Mouse (Mus musculus) heart, adult 2 months (tissue): ENCODE measurements around the gene Tmtc1. TPM values are rescaled to one million over a fixed set of nuclear protein-coding genes. Genes with fewer than 3 reads are reported as not detected.

Experiments
- DNase-seq, 2 experiments: peaks; one replicate each; pipeline ENCODE4 v3.0.0; 2021
- H3K27ac ChIP-seq: fragments of 200-600 bp; 2 replicates; pipeline ENCODE4 v1.8.1; 2022
- H3K27me3 ChIP-seq: fragments of 200-500 bp; 2 replicates; pipeline ENCODE4 v1.6.1; 2012; ENCODE audit warnings: mild to moderate bottlenecking, low read length, inconsistent platforms, mixed read lengths; ENCODE audit not compliant: control insufficient read depth, insufficient read depth
- H3K36me3 ChIP-seq: fragments of 200-500 bp; 2 replicates; pipeline ENCODE4 v1.6.1; 2012; ENCODE audit warnings: low read length, inconsistent platforms; ENCODE audit not compliant: control insufficient read depth, insufficient read depth
- H3K4me1 ChIP-seq: fragments of 200-500 bp; 2 replicates; pipeline ENCODE4 v1.6.1; 2011; ENCODE audit warnings: low read length; ENCODE audit not compliant: control insufficient read depth, insufficient read depth
- H3K4me3 ChIP-seq: fragments of 200-600 bp; 2 replicates; pipeline ENCODE4 v1.8.1; 2022
- H3K79me2 ChIP-seq: fragments of 200-500 bp; replicated peaks from 2 replicates; pipeline ENCODE4 v1.6.1; 2012; ENCODE audit warnings: mild to moderate bottlenecking, inconsistent platforms, low read length, moderate library complexity, mixed read lengths; ENCODE audit not compliant: control insufficient read depth, insufficient read depth
- H3K9ac ChIP-seq: fragments of 200-500 bp; 2 replicates; pipeline ENCODE4 v1.6.1; 2012; ENCODE audit warnings: low read depth, mild to moderate bottlenecking, control low read depth, inconsistent platforms, low read length, mixed read lengths
- CTCF ChIP-seq: fragments of 200-600 bp; IDR thresholded peaks from 2 replicates; pipeline ENCODE4 v1.8.1; 2022; ENCODE audit warnings: antibody characterized with exemption, mild to moderate bottlenecking, moderate library complexity
- EP300 ChIP-seq: fragments of 200-500 bp; IDR thresholded peaks from 2 replicates; pipeline ENCODE4 v1.6.1; 2011; ENCODE audit warnings: low read depth, low read length, control low read depth; ENCODE audit not compliant: insufficient read depth
- POLR2A ChIP-seq: fragments of 200-500 bp; IDR thresholded peaks from 2 replicates; pipeline ENCODE4 v1.6.1; 2011; ENCODE audit warnings: mild to moderate bottlenecking, low read depth, low read length, control low read depth; ENCODE audit not compliant: insufficient read depth
- WGBS: fragments of 180-500 bp; shearing (Covaris S2); methylation state at CpG from one replicate; pipeline ENCODE4 v1.1.7; 2018; 5-methylcytosine and 5-hydroxymethylcytosine counted together
- intact Hi-C: fragments of 180-260 bp; cut with DNase I; formaldehyde crosslinking; loops from one replicate; pipeline ENCODE4 v1.15.1; 2025
- polyA plus RNA-seq: library from polyadenylated mRNA; depleted of rRNA; stranded (reverse); fragments of >200 nt; gene quantifications from 2 replicates; pipeline ENCODE4 v1.2.3, GENCODE M21; 2012
- total RNA-seq, 2 experiments: library from RNA; stranded (reverse); gene quantifications; 2 replicates each; pipeline ENCODE4 v1.2.3; 2021

The Tmtc1 gene
- total and polyA plus RNA-seq, 3 experiments: 46.3 to 131 (median 89.4) TPM

DNA sequence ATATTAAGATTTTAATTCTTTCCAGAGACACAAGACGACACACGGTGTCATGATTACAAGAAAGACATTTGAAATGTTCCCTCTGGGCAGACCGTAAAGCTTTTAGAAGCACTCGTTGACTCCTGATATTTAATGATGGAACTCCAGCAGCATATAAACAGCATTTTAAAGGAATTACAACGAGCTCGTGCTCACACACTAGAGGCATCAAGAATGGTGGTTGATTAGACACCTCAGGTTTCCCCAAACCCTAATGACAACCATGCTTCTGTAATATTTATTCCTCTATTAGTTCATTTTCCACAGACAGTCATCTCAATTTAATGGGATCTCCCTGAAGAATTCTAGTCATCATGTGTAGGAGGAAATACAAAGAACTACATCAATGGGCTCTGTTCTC, 164.9 kb downstream of the Tmtc1 start:
- Histone ChIP-seq H3K4me3 (no peak overlapping the region), H3K4me1 (no peaks in the 10 kb centered on the region), H3K79me2 (no peaks in the 10 kb centered on the region), H3K36me3 (peaks cover 6% of the 10 kb centered on the region), H3K27ac (no peak overlapping the region), H3K27me3 (no peaks in the 10 kb centered on the region), H3K9ac (no peak overlapping the region)
- WGBS: 87% methylated on average over 6 of the region's 6 CpGs
- no peak for DNase-seq
- intact Hi-C loops: no loop called here
- TF ChIP-seq CTCF (no peak), POLR2A (no peak), EP300 (no peak)

DNA sequence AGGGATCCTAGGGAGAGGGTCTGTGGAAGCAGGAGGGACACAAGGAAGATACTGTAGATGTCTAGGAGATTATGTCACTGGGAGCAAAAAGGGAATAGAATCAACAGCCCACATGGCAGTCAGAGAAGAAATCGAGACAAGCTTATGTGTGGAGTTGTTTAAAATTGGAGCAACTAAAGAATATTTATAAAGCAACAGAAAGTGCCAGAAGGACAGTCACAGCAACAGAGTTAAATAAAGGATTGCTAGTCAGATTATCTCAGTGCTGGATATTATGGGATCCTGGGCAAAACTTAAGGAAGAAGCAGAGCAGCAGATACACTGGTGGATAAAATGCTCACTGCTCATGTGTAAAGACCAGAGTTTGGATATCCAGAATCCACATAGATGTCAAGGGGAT, 167.8 kb downstream of the Tmtc1 start:
- no peak overlapping the region for H3K4me3 ChIP-seq
- H3K27me3 ChIP-seq: no peaks in the 10 kb centered on the region
- no peaks in the 10 kb centered on the region; the same call in none of the 2 replicates for H3K36me3 ChIP-seq
- H3K27ac ChIP-seq: no peak overlapping the region
- intact Hi-C loops: no loop called here
- H3K79me2 ChIP-seq: no peaks in the 10 kb centered on the region
- no peak overlapping the region for H3K9ac ChIP-seq
- WGBS: 82% methylated on average over 1 of the region's 1 CpGs
- H3K4me1 ChIP-seq: no peaks in the 10 kb centered on the region
- DNase-seq: no peak
- TF ChIP-seq CTCF (no peak), POLR2A (no peak), EP300 (no peak)

DNA sequence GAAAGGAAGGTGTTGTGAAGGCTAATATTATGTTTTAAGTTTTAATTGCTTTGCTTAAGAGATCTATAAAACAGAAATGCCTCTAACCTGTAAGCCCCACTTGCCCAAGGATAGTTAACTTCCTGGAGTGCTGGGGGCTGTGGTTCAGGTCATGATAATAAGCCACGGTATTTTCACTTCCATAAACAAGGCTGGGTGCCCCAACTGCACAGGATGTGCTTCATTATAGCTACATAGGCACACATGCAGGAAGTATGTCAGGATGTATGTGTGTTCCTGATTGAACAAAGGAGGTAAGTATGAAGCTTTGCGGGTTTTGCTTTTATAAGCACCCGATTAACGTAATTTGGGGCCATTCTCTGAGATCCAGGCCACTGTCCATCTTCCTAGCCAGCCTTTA, 169.1 kb downstream of the Tmtc1 start:
- intact Hi-C loops: no loop called here
- Histone ChIP-seq H3K9ac (no peak overlapping the region), H3K79me2 (no peaks in the 10 kb centered on the region), H3K27me3 (no peaks in the 10 kb centered on the region), H3K36me3 (no peaks in the 10 kb centered on the region; the same call in none of the 2 replicates), H3K4me3 (no peak overlapping the region), H3K27ac (no peak overlapping the region), H3K4me1 (no peaks in the 10 kb centered on the region)
- TF ChIP-seq POLR2A (no peak), EP300 (no peak), CTCF (no peak)
- no peak for DNase-seq
- 63% methylated on average over 4 of the region's 4 CpGs for WGBS

DNA sequence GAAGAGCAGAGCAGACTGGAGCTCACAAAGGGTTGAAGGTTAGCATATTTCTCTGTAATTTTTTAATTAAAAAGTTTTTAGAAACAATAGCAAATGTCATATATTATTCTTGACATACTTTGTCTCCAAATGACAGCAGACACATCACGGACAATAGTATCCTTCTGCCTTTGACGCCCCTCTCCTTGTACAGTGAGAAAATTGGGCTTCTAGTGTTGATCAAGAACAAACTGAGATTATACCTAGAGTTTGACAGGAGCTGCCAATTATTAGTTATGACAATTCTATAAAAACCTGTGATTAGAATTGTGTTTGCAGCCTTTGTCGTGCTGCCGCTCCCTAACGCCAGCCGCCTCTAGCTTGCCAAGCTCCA, 183.5 kb downstream of the Tmtc1 start:
- Histone ChIP-seq H3K9ac (no peak overlapping the region), H3K27ac (no peak overlapping the region), H3K4me3 (no peak overlapping the region), H3K79me2 (no peaks in the 10 kb centered on the region), H3K4me1 (no peaks in the 10 kb centered on the region; the same call in 1 of the 2 replicates), H3K36me3 (0 out of 2 replicates have a peak, but pooled peaks cover 2% of the 10 kb centered on the region), H3K27me3 (no peaks in the 10 kb centered on the region)
- intact Hi-C loops: no loop called here
- no peak for DNase-seq
- TF ChIP-seq CTCF (no peak), POLR2A (no peak), EP300 (no peak)
- 96% methylated on average over 6 of the region's 6 CpGs for WGBS

DNA sequence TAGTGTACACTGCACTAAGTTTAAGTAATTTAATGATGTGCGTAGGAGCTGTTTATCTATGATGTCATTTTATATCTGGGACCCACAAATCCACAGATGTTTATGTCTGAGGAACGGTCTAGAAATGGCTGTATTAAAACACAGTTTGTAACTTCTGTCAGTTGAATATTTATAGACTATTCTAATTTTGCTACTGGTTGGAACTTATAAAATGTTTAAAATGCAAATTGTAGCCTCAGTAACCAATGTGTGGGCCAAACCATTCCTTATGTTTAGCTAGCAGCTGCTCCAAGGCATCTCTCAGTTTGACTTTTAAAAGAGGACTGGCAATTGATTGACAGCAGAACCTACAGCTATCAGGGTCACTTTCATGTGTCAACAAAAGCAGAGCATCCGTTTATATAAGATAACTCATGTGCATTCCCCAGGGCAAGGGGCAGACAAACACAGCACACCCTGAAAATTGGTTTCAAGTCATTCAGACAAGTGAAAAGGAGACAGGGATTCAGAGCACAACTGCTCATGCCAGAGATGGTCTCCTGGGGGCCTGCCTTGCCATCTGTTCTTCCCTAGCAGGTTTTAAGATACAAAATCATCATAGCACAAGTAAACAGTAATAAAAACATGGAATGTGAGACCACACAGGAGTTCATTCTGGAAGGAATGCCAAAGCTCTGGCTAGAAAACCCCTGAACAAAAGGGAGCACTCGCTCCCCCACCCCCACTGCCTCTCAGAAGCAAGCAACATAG, 184.0 kb downstream of the Tmtc1 start:
- intact Hi-C loops: no loop called here
- Histone ChIP-seq H3K79me2 (no peaks in the 10 kb centered on the region), H3K27ac (no peak overlapping the region), H3K4me3 (no peak overlapping the region), H3K9ac (no peak overlapping the region), H3K27me3 (no peaks in the 10 kb centered on the region), H3K36me3 (0 out of 2 replicates have a peak, but pooled peaks cover 2% of the 10 kb centered on the region), H3K4me1 (no peaks in the 10 kb centered on the region; the same call in 1 of the 2 replicates)
- WGBS: 68% methylated on average over 4 of the region's 4 CpGs
- DNase-seq: no peak
- TF ChIP-seq POLR2A (no peak), CTCF (no peak), EP300 (no peak)

DNA sequence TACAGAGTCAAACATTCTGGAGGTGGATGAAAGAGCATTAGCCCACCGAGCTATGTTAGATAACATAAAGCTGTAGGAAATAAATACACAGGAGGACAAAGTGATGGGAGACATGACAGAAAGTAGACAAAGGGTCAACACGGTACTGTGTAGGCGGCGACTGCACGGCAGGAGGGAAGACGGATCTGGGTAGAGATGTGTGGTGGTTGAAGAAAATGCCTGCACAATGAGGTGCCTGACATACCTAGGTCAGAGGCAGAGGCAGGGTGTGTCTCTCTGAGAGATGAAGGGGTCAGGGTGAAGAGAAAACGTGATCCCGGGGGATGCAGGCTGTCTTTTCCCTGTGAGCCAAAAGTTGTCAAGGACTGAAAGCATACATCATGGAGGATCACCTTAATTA, 185.1 kb downstream of the Tmtc1 start:
- Histone ChIP-seq H3K27me3 (no peaks in the 10 kb centered on the region), H3K4me1 (no peaks in the 10 kb centered on the region; the same call in 1 of the 2 replicates), H3K9ac (no peak overlapping the region), H3K27ac (no peak overlapping the region), H3K36me3 (0 out of 2 replicates have a peak, but pooled peaks cover 2% of the 10 kb centered on the region), H3K4me3 (no peak overlapping the region), H3K79me2 (no peaks in the 10 kb centered on the region)
- 85% methylated on average over 8 of the region's 8 CpGs for whole genome bisulfite sequencing
- intact Hi-C loops: no loop called here
- TF ChIP-seq CTCF: no peak
- no peak for TF ChIP-seq EP300
- no peak for TF ChIP-seq POLR2A
- DNase-seq: no peak
